Mouse (Mus musculus): ENCODE data around the gene Ak5.
"Not testable (repeated sequence)": the region's sequence is repeated elsewhere in the genome, so short reads cannot be mapped to it uniquely, and the experiment has no call there.

Ak5 gene

DNA sequence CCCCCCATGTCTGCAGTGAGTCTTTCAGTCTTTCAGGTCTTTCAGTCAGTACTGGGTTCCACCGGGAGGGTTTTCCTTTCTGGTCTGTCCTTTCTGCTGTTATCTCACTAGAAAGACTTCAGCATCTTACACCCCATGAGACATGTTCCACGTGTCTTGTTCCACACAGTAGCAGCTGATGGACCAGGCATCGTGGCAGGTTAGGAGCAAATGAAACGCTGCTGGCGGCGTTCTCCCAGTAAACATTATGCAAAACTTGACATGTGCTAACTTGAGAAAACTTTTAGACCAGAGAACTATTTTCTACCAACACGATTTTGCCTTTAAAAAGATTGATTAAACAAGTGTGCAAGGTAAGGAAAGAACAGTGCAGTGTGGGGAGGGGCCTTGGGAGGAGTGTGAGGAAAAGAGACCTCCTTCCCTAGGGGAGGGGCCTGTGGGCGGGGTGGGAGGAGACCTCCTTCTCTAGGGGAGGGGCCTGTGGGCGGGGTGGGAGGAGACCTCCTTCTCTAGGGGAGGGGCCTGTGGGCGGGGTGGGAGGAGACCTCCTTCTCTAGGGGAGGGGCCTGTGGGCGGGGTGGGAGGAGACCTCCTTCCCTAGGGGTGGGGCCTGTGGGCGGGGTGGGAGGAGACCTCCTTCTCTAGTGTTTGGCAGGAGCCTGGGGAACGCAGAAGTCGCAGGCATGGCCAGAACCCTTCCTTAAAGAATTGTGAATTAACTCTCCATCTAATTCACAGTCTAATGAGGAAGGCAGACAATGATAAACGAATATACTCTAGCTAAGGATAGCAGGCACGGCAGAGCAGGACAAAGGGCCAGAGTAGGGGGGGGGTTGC, 189.3 kb downstream of the Ak5 start:
- intact Hi-C loops (cut with DNase I), result no loop called here

DNA sequence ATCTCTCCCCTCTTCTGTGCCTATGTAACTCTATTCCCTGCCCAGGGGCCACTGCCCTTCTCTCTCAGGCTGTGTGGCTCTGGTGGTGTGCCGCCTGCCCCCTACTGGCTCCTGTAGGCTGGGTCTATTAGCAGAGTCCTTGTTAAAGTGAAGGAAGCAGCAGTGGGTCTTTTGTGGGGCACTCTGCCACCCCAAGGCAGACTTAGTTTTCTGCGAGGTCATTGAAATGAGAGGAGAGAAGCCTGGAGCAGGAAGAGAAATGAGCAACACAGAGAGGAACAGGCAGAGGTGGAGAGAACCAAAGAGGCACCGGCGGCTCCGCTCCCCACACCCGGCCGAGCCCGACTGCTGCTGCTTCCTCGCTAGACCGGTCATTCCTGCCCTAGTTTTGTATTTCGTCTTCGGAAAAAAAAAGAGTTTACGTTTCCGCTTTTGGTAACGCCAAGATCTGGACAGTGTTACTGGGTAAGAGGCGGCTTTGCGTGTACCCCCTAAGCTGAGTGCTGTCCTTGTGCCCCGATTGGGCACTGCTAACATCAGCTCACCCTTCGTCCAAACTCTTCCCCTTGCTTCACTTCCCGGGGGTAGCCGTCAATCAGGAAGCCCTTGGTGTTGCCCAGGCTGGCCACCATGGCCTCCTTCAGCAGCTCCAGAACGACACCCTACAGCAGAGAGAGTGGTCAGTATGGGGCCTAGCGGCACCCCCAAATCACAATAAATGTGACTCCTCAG, 190.2 kb downstream of the Ak5 start:
- intact Hi-C loops (cut with DNase I), result no loop called here

DNA sequence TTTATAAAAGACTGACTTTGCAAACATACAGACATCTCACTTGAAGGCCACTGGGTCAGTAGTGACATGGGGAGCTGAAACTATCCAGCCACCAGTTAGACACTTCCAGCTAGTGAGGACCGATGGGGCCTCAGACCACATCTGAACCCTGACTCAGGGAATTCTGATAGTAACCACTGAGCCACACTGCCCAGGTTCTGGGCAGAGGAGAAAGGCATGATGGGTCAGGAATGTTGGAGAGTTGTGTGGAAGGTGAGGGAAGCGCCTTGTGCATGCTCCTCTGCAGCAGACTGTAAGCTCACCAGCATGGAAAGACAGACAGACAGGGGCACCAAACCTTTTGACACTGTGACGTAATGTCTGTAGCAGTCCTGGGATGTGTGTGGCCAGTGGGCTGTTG, 192.3 kb downstream of the Ak5 start:
- intact Hi-C loops (cut with DNase I), result loop anchor here (2.0 kb wide), 1 partner anchor 273 kb away; no protein-coding TSS in a partner anchor

DNA sequence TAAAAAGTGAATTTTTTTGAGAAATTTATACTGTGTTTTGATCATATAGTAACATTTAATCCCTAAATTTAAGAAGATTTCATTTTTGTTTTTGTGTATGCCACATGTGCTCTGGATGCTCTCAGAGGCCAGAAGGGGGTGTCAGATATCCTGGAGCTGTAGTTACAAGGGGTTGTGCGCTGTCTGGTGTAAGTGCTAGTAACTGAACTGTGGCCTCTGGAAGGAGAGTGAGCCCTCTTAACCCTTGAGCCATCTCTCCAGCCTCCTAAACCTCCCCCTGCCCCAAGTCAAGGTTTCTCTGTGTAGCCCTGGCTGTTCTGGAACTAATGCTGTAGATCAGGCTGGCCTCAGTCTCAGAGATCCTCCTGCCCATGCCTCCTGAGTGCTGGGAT, 192.9 kb downstream of the Ak5 start:
- intact Hi-C loops (cut with DNase I), result loop anchor here (2.0 kb wide), 1 partner anchor 274 kb away; no protein-coding TSS in a partner anchor

DNA sequence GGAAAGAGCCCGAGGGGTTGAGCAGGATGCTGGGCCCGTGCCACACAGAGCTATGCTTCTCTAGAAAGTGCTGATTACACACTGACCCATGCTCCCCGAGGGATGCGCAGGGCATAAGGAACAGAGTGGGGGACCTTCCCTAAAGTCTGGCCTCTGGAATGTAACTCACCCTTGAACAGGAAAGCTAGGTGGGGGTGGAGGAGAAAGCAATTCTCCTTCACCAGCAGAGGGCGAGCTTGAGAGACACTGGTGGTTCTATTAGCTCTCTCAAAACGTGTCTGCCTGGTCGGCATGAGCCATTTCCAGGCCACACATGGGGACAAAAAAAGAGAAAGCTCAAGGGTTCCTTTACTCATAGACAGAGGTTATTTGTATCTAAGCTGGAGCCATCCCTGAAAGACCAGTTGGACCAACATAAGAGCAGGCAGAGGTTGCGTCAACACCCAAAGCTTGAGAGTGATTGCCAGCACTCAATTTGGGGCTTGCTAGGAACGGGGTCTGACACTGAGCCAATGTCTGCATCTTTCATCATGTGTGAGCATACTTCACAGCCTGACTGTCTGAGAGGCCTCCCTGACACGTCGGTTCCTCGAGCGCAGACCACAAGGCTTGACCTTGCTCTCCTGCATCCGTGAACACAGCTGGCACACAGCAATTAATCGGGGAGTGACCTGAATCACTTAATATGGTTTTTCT, 193.4 kb downstream of the Ak5 start:
- intact Hi-C loops (cut with DNase I), result loop anchor here (2.0 to 5.0 kb wide), 2 partner anchors 77 to 274 kb away; partner anchors contain the start of gene Zzz3

DNA sequence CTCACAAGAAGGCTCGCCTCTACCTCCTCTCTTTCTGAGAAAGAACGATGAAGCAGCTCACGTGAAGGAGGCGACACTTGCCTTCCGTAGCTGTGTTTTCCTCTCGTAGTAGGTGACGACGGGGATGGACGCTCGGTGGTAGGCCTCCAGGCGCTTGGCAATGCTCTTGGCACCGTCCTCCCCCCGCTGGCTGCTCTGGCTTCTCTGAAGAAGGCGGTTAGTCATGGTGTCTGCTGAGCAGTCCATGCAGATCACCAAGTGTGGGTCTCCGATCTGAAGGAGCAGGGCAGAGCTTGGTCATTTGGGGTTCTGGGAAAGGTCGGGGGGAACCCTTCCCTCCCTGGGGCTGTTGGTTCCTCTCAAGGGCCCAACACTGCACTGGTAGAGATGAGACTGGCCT, 195.5 kb downstream of the Ak5 start:
- intact Hi-C loops (cut with DNase I), result loop anchor here (5.0 kb wide), 1 partner anchor 75 kb away; the partner anchor contains the start of gene Zzz3

DNA sequence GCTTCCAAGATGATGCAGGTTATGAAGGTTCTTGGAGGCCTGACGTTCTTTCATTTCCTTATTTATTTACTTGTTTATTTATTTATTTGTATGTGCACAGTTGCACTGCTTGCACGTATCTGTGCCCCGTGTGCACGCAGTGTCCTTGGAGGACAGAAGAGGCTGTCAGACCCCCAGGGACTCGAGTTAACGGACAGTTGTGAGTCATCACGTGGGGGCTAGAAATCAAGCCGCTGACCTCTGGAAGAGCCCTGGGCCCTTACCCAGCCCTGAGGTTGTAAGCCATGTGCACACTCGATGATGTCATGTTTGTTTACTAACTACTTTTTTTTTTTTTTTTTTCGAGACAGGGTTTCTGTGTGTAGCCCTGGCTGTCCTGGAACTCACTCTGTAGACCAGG, 197.8 kb downstream of the Ak5 start:
- intact Hi-C loops (cut with DNase I), result loop anchor here (5.0 kb wide), 1 partner anchor 73 kb away; the partner anchor contains the start of gene Zzz3

DNA sequence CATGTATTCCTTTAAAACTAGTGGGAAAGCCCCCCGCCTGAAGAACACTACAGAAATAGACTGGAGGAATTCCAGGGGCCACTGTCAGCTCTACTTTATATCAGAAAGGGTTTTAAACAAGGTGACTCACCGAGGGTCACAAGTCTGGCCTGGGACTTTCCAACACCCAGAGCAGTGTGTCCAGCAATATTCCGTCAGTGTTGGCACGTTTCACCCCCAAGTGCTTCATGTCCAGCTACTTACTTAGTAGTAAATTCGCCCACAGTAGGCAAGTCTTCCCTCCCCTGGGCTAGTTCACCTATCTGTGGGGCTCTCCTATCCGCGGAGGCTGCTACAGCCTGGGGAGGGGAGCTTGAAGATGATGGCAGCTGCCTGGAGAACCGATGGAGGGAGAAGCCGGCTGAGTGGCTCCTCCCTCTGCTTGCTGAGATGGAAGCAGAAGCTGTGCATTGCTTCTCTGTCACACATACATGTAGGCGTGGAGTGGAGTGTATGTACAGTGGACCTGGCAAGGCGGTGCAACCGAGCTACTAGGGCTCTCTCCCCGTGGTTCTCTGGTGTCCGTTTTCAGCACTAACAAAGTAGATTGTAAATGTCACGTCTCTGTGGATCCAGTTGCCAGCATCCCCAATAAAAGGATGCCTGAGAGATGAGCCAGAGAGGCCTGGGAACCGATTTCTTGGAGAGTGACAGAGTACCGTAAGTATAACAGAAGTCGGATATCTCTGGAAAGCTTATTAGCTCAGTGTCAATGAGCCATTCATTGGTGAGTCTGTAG, 198.5 kb downstream of the Ak5 start:
- intact Hi-C loops (cut with DNase I), result loop anchor here (5.0 kb wide), 1 partner anchor 72 kb away; the partner anchor contains the start of gene Zzz3

DNA sequence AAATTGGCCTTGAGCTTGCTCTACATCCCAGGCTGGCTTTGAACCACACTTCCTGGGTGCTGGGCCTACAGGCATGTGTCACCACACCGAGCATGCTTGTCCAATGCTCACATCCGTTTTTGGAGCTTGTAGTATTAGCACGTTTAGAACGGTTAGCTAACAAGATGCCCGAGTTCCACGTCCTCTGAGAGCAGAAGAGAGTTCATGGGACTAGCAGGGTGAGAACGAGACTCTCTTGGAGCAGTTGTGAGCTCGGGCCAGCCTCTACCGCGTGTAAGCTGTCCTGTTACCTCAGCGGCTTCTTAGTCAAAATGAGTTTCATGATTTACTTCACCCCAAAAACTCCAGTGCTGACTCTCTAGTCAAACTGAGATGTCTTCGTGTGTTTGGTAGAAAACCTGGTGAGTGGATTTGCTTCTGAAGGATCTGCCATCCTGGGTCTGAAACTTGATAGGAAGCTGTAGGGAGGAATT, 199.6 kb downstream of the Ak5 start:
- intact Hi-C loops (cut with DNase I), result no loop called here

DNA sequence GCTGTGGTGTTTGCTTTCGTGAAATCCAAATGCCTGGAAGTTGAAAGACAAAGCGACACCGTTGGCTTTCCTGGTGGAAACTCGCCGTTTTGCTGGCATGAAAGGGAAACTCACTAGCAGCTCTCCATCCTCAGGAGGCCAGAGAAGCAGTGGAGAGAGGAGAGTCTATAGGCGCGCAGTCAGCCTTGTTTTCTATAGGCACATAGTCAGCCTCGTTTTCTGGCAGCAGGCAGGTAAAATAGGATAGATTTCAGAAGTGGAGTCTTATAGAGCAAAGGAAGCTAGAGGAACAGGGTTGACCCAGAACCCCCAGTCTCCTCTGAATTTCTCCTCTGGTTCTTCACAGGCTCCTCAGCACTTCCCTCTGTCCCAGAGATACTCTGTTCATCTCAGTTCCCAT, 200.1 kb downstream of the Ak5 start:
- intact Hi-C loops (cut with DNase I), result no loop called here

DNA sequence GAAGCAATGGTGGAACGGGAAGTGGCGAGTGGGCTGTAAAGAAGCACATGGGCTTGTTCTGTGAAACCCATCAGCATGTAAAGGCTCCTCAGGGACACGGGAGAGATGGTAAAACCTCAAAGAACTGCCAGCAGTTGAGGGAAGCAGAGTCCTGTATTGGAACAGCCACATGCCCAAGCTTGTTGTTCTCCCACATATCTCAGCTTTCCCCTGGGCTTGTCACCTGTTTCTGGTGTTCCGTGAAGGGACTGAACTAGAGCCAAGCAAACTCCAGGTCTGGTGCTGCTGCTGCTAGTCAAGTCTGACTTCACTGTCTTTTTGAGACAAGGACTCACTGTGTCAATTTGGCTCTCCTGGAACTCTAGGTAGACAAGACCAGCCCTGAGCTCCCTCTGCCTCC, 200.8 kb downstream of the Ak5 start:
- intact Hi-C loops (cut with DNase I), result no loop called here

DNA sequence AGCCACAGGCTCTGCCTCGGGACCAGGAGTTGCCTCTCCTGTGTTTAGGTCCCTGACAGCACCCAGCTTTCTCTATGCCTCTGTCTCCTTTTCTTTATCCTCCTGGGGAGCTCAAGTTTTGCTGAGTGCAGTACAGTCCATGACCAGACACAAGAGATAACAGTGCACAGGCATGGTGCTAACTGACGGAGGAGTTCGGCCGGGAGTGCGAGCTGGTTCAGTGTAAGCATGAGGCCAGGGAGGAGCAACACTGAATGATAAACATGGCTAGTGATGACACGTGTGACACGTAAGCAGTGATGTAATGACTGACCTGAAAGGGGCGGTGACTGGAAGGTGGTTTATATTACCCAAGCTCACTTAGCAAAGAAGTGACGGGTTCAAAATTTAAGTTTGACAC, 201.3 kb downstream of the Ak5 start:
- intact Hi-C loops (cut with DNase I), result no loop called here

DNA sequence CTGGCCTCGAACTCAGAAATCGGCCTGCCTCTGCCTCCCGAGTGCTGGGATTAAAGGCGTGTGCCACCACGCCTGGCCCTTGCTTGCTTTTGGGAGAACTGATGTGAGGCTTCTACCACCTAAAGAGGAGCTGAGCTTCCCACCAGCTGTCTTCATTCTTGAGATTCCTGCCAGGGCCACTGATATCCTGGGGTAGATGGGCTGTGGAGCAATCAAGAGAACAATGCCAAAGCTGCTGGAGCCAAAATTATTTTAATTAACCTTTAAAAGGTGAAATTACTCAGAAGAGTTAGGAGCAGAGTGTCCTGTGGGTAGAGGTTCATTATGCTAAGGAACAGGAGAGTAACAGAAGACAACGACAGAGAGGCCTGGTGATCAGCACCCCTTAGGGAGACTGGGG, 202.8 kb downstream of the Ak5 start:
- intact Hi-C loops (cut with DNase I), result no loop called here

DNA sequence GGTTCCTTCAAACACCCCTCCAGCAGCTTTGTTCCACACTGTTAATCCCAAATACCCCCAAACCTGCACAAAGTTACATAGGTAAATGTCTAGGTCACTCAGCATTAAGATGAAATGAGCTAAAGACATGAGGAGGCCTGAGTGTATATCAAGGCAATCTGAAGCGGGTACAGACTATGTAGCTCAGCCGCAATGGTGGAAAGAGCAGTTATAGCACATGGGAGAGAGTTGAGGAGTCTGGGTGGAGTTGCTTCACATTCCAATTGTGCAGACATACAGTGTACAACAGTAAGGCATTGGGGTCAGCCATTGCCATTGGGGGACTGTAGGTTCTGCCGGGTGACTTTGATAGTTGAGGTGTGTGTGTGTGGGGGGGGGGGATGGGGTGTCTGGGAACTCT, 203.7 kb downstream of the Ak5 start:
- intact Hi-C loops (cut with DNase I), result no loop called here

DNA sequence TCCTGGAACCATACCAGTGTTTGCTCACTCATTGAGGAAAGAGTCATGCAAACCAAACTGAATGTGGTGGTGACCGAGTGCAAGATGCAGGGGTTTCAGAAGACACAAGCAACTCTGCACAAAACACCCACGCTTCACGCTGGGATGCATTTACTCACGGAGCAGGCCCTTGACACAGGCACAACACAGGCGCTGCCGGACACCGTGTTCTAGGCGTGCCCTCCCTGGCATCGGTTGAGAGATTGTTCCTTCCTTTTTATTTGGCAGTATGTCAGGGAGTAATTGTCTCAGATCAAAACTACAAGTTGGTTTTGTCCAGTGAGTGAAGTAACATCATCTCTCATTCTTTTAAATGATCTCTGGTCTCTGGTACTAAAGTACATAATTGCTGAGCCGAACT, 205.3 kb downstream of the Ak5 start:
- intact Hi-C loops (cut with DNase I), result no loop called here

DNA sequence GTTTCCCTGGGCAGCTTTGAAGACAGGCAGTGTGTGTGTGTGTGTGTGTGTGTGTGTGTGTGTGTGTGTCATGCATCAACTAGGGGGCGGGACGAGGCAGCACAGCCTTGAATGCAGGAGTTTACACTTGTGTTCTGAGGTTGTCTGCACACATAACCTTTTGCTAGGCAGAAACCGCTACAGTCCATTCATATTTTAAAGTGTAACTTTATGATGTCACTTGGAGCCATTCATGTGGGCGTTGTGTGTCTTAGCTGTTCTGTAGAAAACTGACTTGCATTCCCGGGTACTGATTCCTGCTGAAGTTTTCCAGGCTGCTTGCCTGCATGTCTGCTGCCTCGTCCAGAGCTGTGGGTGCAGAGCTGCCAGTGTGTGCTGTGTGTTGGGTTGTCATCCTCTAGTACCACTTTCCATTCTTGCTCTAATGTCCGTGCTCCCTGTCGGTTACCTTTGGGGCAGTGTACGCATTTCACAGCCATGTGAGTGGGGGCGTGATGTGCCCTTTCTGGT, 206.1 kb downstream of the Ak5 start:
- intact Hi-C loops (cut with DNase I), result no loop called here

DNA sequence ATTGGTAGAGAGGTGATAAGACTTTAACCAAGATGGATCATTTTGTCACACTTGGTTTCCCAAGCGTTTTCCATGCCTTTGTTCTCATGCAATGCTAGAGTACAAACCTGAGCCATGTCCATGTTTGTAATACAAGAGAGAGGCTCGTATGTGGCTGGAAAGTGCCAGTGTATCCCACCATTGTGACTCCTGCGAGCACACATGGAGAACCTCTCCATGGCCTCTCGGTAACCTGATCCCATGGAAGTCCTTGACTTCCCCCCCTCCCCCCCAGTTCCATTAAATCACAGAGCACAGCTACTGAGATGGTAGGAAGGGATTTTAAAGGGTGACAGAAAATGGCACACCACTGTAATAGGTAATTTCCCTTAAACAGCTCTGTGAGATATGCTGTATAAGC, 207.4 kb downstream of the Ak5 start:
- intact Hi-C loops (cut with DNase I), result no loop called here

DNA sequence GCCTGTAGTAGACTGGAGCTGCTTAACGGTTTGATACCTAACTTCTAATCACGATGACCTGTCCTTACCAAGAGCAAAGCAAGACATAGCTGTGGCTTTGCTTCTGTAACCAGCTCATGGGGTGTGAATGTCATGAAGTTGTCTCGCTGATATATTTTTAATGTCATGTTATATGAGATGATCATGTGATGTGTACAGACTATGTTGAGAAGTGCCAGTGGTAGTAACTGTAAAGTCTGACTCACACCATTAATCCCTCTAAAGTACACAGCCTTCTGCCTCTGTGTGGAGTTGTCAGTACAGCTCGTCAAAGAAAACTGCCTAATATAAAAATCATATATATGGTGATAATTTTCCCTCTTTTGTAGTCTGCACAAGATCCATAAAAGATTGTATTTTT, 209.3 kb downstream of the Ak5 start:
- intact Hi-C loops (cut with DNase I), result not testable (repeated sequence)

DNA sequence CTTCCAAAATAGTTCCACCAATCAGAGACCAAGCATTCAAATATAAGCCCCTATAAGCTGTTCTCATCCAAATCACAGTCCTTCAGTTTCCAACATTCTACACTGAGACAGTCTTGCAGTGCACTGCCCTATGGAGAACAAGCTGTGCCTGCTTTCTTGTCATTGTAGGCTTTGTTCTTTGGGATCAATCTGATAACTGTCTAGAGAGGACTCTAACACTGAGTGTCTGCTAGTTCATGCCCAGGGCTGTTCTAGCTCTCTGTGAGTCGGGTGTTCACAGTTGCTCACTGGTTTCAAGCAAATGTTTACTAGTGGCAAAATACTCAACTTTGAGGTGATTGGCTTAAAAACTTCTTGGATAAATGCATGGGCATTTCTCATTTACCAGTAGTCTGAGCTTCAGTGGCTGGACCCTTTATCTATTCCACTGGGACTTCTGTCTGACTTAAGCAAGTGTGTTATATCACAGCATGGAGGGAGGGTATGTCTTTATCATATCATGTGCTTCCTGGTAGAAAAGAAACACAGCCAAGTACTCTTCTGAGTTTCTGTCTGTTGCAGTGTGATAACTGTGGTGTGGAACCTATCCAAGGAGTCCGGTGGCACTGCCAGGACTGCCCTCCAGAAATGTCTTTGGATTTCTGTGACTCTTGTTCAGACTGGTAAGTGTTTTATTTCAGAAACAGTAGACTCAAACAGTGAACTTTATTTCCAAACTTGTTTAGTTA, 210.7 kb downstream of the Ak5 start:
- intact Hi-C loops (cut with DNase I), result no loop called here

DNA sequence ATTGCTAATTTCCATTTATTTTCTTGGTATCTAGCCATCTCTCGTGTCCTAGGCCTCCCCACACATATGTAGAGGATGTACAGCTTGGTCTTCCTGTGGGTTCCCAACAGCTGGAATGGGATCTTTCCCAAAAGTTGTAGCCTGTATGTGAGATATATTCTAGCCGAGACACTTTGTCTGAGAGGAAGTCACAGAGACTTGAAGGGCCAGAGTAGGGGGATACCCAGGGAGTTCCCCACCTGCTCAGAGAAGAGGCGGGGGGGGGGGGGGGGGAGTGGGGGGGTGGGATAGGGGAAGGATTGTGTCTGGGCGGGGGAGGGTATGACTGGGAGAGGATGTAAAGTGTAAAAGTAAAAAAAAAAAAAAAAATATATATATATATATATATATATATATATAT, 215.0 kb downstream of the Ak5 start:
- intact Hi-C loops (cut with DNase I), result no loop called here
